Mouse (Mus musculus) brown adipose tissue, adult 24 weeks (tissue): ENCODE data around the gene Gcdh. TPM values are rescaled to one million over a fixed set of nuclear protein-coding genes. Genes with fewer than 3 reads are reported as not detected.
"Not testable (repeated sequence)": the region's sequence is repeated elsewhere in the genome, so short reads cannot be mapped to it uniquely, and the experiment has no call there.

Experiments
- H3K27ac ChIP-seq: fragments of 200-500 bp; replicated peaks from 2 replicates; pipeline ENCODE4 v1.5.1; 2012; ENCODE audit warnings: low read depth, mild to moderate bottlenecking, low read length
- H3K4me1 ChIP-seq: fragments of 200-500 bp; 2 replicates; pipeline ENCODE4 v1.6.1; 2012; ENCODE audit warnings: low read length, mixed read lengths; ENCODE audit not compliant: control insufficient read depth, insufficient read depth, insufficient read length
- H3K4me3 ChIP-seq: fragments of 200-500 bp; 2 replicates; pipeline ENCODE4 v1.5.1; 2012; ENCODE audit warnings: low read depth, mild to moderate bottlenecking, low read length, moderate library complexity; ENCODE audit not compliant: insufficient read depth
- polyA plus RNA-seq: library from polyadenylated mRNA; stranded (reverse); fragments of >200 nt; gene quantifications from 2 replicates; pipeline ENCODE4 v1.2.4, GENCODE M21; 2012; ENCODE audit not compliant: missing spikeins, insufficient read depth, insufficient read length

Gcdh gene
- polyA plus RNA-seq, 1 experiment = 53.8 TPM

DNA sequence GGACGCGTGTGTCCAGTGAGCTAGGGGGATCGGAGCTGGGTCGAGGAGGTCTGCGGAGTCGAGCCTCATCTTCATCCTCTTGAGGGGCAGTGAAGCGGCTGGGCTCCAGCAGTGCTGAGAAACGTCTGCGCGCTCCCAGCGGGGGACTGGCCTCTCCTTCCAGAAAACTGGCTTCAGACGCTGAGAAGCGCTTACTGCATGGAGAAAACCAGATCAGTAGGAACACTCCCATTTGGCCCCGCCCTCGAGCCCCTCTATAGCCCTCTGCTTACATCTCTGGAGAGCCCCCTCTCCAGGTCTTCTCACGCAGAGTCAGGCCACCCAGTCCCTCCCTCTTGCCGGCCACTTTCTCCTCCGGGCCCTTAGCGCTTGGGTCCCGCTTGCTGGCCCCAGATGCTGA, 24.1 kb upstream of the Gcdh start:
- Histone ChIP-seq H3K27ac (no peak overlapping the region), H3K4me3 (no peak overlapping the region)

DNA sequence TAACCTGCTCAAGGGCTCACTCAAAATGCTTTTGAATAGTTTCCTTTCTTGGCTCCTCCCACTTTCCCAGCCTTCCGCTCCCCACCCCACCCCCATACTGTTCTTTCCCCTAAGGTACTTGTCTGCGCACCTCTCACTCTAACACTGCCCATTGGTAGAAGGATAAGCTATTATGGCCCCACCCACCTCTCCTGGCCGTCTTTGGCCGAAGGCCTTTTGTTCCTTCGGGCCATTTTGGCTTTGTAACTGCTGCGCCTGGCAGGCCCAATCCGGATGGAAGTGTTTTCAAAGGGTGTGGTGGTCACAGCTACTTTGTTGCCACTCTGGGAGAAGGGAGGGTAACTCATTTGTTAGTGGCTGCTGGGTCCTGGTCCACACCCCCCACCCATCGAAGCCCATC, 21.5 kb upstream of the Gcdh start:
- H3K27ac ChIP-seq = no peak overlapping the region
- H3K4me1 ChIP-seq = peaks cover 4% of the 10 kb centered on the region; the same call in 1 of the 2 replicates
- H3K4me3 ChIP-seq = no peak overlapping the region

More for the DNA sequence above, 24.1 kb upstream of the Gcdh start:
- peaks cover under 1% of the 10 kb centered on the region; the same call in 1 of the 2 replicates for H3K4me1 ChIP-seq

DNA sequence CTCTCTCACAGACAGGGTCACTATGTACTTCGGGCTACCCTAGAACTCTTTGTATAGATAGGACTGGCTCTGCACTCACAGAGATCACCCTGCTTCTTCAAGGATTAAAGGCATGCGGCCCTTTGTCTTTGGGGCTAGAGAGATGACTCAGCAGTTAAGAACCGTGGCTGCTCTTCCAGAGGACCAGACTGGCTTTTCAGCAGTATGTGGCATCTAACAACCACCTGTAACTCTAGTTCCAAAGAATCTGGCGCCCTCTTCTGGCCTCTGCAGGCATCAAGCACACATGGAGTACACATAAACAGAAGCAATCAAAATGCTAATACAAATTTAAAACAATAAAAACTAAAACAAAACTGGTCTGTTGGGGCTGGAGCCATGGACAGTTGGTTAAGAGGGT, 20.2 kb upstream of the Gcdh start:
- no peak overlapping the region for H3K4me3 ChIP-seq
- H3K27ac ChIP-seq = no peak overlapping the region
- peaks cover 8% of the 10 kb centered on the region for H3K4me1 ChIP-seq

DNA sequence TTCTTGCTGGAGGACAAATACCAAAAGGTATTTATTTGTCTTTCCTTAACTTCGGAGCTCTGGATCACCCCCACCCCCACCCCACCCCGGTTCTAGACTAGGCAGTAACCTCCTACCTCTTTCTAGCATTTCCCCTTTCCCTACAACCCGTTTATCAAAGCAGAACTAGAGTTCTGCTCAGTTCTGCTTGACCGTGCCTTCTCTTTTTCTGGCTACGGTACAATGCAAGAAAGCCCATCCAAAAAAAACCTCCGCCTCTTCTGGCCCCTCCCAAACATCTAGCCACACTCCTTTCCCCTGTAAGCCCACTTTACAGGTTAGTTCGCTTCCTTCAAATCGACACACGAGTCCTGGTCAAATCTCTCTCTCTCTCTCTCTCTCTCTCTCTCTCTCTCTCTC, 19.8 kb upstream of the Gcdh start:
- Histone ChIP-seq H3K27ac (no peak overlapping the region), H3K4me1 (peaks cover 9% of the 10 kb centered on the region), H3K4me3 (peak overlapping the region; percentile 62)

DNA sequence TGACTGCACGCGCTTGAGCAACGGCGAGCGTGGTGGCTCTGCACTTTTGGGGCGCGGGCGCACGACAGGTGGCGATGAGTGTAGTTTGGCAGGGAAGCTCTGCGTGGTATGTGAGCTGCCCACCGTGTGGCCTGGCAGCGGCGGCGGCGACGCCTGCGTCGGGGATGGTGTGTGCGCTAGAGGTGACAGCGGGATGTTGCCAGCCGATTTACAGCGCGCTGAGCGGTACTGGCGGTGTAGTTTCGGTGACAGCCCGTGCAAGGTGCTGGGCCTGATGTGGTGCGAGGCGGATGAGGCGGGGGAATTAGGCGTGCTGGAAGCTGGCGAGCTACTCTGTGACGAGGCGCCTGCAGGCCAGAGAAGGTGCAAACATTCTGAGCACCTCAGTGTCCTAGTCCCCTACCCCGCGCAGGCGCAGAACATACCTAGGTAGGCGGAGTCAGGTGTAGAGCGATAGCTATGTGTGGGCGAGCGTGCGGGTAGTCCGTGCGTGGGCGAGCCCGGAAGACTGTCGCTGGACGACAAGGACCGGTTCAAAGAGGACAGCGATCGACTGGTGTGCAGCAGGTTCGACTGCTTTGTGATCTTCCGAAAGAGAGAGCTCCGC, 19.3 kb upstream of the Gcdh start:
- Histone ChIP-seq H3K4me1 (peaks cover 9% of the 10 kb centered on the region), H3K27ac (no peak overlapping the region), H3K4me3 (peak overlapping the region; percentile 62)

DNA sequence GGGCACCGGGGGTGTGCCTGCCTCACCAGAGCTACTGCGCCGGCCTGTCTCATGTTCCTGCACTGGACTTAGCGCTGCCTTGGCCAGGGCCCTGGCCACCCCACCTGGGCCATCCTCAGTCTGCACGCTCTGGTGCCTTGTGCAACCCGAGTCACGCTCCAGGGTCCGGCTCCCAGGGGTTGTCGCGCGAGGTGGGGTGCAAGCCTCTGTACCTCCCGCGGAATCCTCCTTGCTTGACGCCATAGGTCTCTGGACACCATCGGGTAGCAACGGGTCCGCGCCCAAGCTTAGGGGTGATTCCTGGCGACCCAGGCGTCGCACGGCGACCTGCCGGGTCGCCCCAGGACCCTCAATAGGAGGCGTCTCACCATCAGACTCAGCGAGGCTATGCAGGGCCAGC, 18.7 kb upstream of the Gcdh start:
- H3K4me3 ChIP-seq = peak overlapping the region; percentile 62
- H3K27ac ChIP-seq = no peak overlapping the region
- peaks cover 9% of the 10 kb centered on the region for H3K4me1 ChIP-seq

DNA sequence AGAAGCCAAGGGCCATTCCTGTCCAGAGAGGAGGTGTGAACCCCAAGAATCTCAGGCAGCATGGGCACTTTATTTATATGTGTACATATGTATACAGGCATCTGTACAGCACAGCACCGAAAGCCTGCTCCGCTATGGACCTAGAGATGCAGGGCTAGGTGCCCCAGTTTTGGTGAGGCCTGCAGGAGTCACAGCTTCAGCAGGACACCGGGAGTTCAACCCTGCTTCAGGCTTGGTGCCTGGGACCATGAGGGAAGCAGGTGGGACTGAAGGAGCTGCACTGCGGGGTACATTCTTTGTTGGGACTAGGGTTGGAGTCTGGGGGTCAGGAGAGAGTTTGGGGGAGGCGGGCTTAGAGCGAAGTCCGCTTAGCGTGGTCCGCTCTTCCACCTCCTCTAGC, 18.1 kb upstream of the Gcdh start:
- peaks cover 9% of the 10 kb centered on the region for H3K4me1 ChIP-seq
- no peak overlapping the region for H3K4me3 ChIP-seq
- H3K27ac ChIP-seq = no peak overlapping the region

DNA sequence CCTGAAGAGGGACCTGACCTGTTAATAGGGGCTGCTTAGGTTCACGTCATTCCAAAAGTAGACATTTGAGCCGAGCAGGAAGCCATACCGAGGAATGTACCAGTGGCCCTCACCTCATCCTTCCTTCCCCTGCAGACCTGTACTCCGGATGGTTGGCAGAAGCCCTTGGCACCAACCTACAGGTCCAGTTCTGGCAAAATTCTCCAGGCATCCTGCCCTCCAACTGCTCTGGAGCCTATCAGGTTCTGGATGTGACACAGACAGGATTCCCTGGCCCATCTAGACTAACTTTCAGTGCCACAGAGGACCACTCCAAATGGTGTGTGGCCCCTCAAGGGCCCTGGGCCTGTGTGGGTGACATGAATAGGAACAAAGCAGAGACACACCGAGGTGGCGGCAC, 16.8 kb upstream of the Gcdh start:
- Histone ChIP-seq H3K4me3 (no peak overlapping the region), H3K4me1 (peaks cover 9% of the 10 kb centered on the region), H3K27ac (no peak overlapping the region)

DNA sequence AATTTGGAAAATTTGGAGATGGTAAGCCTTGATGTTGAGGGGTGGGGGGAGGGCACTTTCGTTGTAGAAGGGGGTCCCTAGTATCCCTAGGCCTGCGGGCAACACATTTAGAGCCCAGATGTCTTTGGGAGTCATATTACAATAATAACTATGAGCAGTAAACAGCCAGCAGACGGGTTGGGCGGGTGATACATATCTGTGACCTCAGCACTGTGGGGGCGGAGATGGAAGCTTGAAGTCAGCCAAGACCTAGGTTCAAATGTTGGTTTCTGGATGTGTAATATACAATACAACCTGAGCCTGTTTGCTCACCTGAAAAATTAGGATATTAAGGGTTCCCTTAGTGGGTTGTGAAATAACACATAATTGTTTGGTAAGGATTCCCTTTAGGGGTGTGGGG, 16.2 kb upstream of the Gcdh start:
- Histone ChIP-seq H3K4me3 (peak overlapping the region; percentile 85), H3K4me1 (peaks cover 9% of the 10 kb centered on the region), H3K27ac (no peak overlapping the region)

DNA sequence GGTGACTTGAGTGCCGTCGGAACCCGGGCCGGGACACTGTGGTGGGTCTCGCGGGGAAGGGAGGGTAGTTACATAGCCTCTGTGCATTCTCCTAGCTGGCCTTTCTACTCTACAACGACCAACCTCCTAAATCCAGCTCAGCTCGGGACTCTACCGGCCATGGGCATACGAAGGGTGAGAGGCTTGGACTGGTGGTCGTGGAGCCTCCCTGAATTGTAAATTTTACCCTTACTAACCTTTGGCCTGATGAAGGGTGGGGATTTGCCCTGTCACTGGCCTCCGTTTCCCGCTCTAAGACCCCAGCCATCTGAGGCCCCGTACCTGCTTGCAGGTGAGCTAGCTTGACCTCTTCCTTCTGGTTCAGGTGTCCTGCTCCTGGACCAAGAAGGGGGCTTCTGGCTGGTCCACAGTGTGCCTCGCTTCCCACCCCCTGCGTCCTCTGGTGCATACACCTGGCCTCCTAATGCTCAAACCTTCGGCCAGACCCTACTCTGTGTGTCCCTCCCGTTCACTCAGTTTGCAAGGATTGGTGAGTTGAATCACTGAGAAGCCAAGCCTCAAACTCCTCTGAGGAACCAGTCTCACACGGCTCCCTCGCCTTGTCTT, 15.5 kb upstream of the Gcdh start:
- no peak overlapping the region for H3K27ac ChIP-seq
- H3K4me1 ChIP-seq = peaks cover 9% of the 10 kb centered on the region
- peak overlapping the region; percentile 85 for H3K4me3 ChIP-seq

DNA sequence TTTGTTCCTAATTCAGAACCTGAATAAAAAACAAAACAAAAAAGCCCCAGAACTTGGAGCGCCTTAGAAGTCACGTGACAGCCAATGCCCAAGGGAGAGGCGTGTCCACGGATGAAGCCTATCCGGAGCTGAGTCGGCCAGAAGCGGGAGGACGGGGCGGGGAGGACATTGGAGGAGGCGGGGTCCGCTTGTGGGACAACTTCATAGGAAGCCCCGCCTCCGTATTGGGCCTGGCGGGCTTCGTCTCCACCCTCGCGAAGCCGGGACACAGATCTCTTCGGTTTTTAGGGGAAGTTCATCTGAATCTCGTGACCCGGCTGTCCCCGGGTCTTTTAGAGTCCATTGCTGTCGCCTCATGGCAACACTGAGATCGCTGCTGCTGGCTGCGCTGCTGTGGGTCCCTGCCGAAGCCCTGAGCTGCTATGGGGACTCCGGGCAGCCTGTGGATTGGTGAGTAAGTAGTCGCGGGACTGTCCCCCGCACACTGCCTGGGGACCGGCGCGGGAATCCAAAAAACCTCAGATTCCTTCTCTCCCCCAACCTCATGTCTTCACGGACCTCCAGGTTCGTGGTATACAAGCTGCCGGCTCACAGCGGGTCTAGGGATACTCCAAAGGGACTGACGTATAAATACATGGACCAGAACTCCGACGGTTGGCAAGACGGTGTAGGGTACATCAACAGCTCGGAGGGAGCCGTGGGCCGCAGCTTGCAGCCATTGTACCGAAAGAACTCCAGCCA, 14.9 kb upstream of the Gcdh start, which contains the start of gene Dnase2a:
Gene Dnase2a (plus strand): TSS at position 140 of the 741 bp plus-strand sequence.
- Histone ChIP-seq H3K27ac (peak within 1 kb of the TSS; percentile 61), H3K4me1 (peaks cover 9% of the 10 kb centered on the region), H3K4me3 (peak within 1 kb of the TSS; percentile 85)

DNA sequence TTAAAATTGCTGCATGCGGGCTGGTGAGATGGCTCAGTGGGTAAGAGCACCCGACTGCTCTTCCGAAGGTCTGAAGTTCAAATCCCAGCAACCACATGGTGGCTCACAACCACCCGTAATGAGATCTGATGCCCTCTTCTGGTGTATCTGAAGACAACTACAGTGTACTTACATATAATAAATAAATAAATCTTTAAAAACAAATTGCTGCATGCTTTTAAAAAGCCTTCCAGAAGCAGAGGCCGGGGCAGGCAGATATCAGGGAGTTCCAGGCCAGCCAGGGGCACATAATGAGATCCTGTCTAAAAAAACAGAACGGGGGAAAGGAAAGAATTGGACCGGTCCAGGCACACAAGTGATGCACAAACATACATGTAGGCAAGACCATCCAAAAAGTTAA, 14.3 kb upstream of the Gcdh start:
- H3K27ac ChIP-seq, H3K4me1 ChIP-seq: not testable (repeated sequence)
- peak overlapping the region; percentile 50 for H3K4me3 ChIP-seq

DNA sequence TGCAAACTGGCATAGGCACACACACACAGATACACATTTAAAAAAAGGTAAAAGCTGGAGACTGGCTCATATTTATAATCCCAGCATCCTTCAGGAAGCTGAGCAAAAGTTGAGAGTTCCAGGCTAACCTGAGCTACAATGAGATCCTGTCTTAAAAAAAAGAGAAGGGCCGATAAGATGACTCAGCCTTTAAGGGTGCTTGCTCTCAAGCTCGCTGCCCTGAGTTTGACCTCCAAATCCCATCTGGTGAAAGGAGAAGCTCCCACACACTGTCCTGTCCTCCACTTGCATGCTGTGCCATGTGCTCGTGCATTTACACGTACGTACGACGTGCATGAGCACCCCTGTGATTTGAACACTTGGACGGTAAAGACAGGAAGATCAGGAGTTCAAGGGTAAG, 13.8 kb upstream of the Gcdh start:
- Histone ChIP-seq H3K4me1 (peaks cover 5% of the 10 kb centered on the region), H3K27ac (no peak overlapping the region), H3K4me3 (no peak overlapping the region)

DNA sequence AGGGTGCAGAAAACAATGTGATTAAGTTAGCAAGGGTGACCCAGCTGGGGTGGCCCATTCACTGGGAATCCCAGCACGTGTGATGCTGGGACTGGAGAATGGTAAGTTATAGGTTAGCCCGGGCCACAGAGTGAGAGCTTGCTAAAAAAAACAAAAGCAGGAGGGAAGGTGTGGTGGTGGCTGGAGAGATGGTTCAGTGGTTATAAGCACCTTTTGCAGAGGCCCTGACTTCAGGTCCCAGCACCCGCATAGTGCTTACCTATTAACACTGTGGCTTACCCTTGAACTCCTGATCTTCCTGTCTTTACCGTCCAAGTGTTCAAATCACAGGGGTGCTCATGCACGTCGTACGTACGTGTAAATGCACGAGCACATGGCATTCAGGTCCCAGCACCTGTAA, 13.3 kb upstream of the Gcdh start:
- Histone ChIP-seq H3K4me1 (peaks cover 5% of the 10 kb centered on the region), H3K27ac (no peak overlapping the region), H3K4me3 (no peak overlapping the region)

DNA sequence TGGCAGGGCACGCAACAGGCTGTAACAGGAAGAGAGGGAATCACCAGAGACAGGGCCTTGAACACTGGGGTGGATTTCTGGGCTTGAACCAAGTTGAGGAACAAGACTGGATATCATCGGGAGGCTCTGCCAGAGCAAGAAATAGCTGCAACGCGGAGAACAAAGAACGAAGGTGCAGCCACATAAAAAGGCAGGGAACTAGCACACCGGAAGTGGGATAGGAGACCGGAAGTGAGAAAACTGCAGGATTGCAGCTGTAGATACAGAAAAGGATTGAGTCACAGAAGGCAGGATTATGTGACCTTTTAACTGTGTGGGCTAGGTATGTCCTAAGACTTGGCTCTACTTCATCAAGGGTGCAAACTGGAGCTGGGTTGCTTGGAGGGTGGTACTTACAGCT, 10.6 kb upstream of the Gcdh start:
- no peak overlapping the region for H3K27ac ChIP-seq
- H3K4me1 ChIP-seq = peaks cover 4% of the 10 kb centered on the region
- H3K4me3 ChIP-seq = no peak overlapping the region
